Mouse (Mus musculus) megakaryocyte, embryonic 14.5 days (primary cell): ENCODE data around the gene Mgat4b.

Experiments
- FLI1 ChIP-seq: IDR thresholded peaks from 2 replicates; pipeline ENCODE4 v1.6.1; 2012; ENCODE audit warnings: low read length, inconsistent platforms, mixed read lengths
- GATA1 ChIP-seq: IDR thresholded peaks from 3 replicates; pipeline ENCODE4 v1.6.1; 2012; ENCODE audit warnings: mixed read lengths, low read length, inconsistent platforms, borderline replicate concordance

- TF ChIP-seq GATA1 (no peak), FLI1 (no peak)
Measured at GRCm38 (mm10) chr11:50256615-50257014, 45.9 kb downstream of the Mgat4b start.
